Mouse (Mus musculus): ENCODE measurements around the gene Arpc5. TPM values are rescaled to one million over a fixed set of nuclear protein-coding genes. Genes with fewer than 3 reads are reported as not detected.
A peak's percentile ranks its signal among the peaks of the same experiment; 100 is the strongest.
"Not testable (repeated sequence)": the region's sequence is repeated elsewhere in the genome, so short reads cannot be mapped to it uniquely, and the experiment has no call there.

Gene Arpc5
- total RNA-seq, 2 experiments from 2014 or later: 112 to 163 TPM

- ATAC-seq (replicated peaks; ENCODE audit: low FRiP score, low TSS enrichment, poor library complexity, severe bottlenecking): no peak
These were observed 4.7 kb downstream of the Arpc5 start for GRCm38 (mm10) chr1:152771016-152771415.

GRCm38 (mm10) chr1:152774601-152775000, 8.3 kb downstream of the Arpc5 start:
- ATAC-seq (replicated peaks; ENCODE audit: low FRiP score, low TSS enrichment, poor library complexity, severe bottlenecking): not testable (repeated sequence)

GRCm38 (mm10) chr1:152779071-152779737, 12.9 kb downstream of the Arpc5 start:
- peak; percentile 95 for ATAC-seq (replicated peaks; ENCODE audit: low FRiP score, low TSS enrichment, poor library complexity, severe bottlenecking)

GRCm38 (mm10) chr1:152784620-152785019, 18.3 kb downstream of the Arpc5 start:
- ATAC-seq (replicated peaks; ENCODE audit: low FRiP score, low TSS enrichment, poor library complexity, severe bottlenecking): no peak

GRCm38 (mm10) chr1:152785446-152785845, 19.1 kb downstream of the Arpc5 start:
- ATAC-seq (replicated peaks; ENCODE audit: low FRiP score, low TSS enrichment, poor library complexity, severe bottlenecking): not testable (repeated sequence)

- no peak for ATAC-seq (replicated peaks; ENCODE audit: low FRiP score, low TSS enrichment, poor library complexity, severe bottlenecking)
These were observed 20.6 kb downstream of the Arpc5 start for GRCm38 (mm10) chr1:152786953-152787352.

- ATAC-seq (replicated peaks; ENCODE audit: low FRiP score, low TSS enrichment, poor library complexity, severe bottlenecking): no peak
These were observed 21.8 kb downstream of the Arpc5 start for GRCm38 (mm10) chr1:152788121-152788660.

GRCm38 (mm10) chr1:152790254-152790653, 23.9 kb downstream of the Arpc5 start:
- ATAC-seq (replicated peaks; ENCODE audit: low FRiP score, low TSS enrichment, poor library complexity, severe bottlenecking): peak; percentile 94

GRCm38 (mm10) chr1:152790821-152791220, 24.5 kb downstream of the Arpc5 start:
- ATAC-seq (replicated peaks; ENCODE audit: low FRiP score, low TSS enrichment, poor library complexity, severe bottlenecking): no peak

- ATAC-seq (replicated peaks; ENCODE audit: low FRiP score, low TSS enrichment, poor library complexity, severe bottlenecking): no peak
These were observed 24.9 kb downstream of the Arpc5 start for GRCm38 (mm10) chr1:152791269-152791668.

- ATAC-seq (replicated peaks; ENCODE audit: low FRiP score, low TSS enrichment, poor library complexity, severe bottlenecking): no peak
These were observed 26.6 kb downstream of the Arpc5 start for GRCm38 (mm10) chr1:152792736-152793494.

GRCm38 (mm10) chr1:152793495-152794130, 27.3 kb downstream of the Arpc5 start:
- ATAC-seq (replicated peaks; ENCODE audit: low FRiP score, low TSS enrichment, poor library complexity, severe bottlenecking): no peak

GRCm38 (mm10) chr1:152795688-152796255, 29.4 kb downstream of the Arpc5 start:
- ATAC-seq (replicated peaks; ENCODE audit: low FRiP score, low TSS enrichment, poor library complexity, severe bottlenecking): peak; percentile 69

GRCm38 (mm10) chr1:152796683-152797263, 30.4 kb downstream of the Arpc5 start:
- ATAC-seq (replicated peaks; ENCODE audit: low FRiP score, low TSS enrichment, poor library complexity, severe bottlenecking): no peak

GRCm38 (mm10) chr1:152798125-152798524, 31.8 kb downstream of the Arpc5 start:
- 0 out of 2 replicates have a peak, but pooled peaks have one; percentile 28 for ATAC-seq (replicated peaks; ENCODE audit: low FRiP score, low TSS enrichment, poor library complexity, severe bottlenecking)

GRCm38 (mm10) chr1:152799897-152800296, 33.6 kb downstream of the Arpc5 start, which contains the start of gene Ncf2:
Ncf2 (plus strand) TSS chr1:152800194.
- ATAC-seq (replicated peaks; ENCODE audit: low FRiP score, low TSS enrichment, poor library complexity, severe bottlenecking): no peak

- ATAC-seq (replicated peaks; ENCODE audit: low FRiP score, low TSS enrichment, poor library complexity, severe bottlenecking): no peak
These were observed 34.4 kb downstream of the Arpc5 start for GRCm38 (mm10) chr1:152800633-152801176.

GRCm38 (mm10) chr1:152804907-152805306, 38.6 kb downstream of the Arpc5 start:
- ATAC-seq (replicated peaks; ENCODE audit: low FRiP score, low TSS enrichment, poor library complexity, severe bottlenecking): 0 out of 2 replicates have a peak, but pooled peaks have one; percentile 16
